Mouse (Mus musculus) MEL-GATA-1-ER (cell line): ENCODE data around the gene Eefsec.

Experiments used
- DNase-seq: peaks from one replicate; pipeline ENCODE4 v3.0.0-alpha.2; 2012; ENCODE audit warnings: low read depth; ENCODE audit errors: extremely low read depth

Eefsec gene

GRCm38 (mm10) chr6:88343485-88344450 is 102.6 kb downstream of the Eefsec start:
- no peak for DNase-seq

- DNase-seq, result no peak
These were observed 103.4 kb downstream of the Eefsec start for GRCm38 (mm10) chr6:88342965-88343364.

GRCm38 (mm10) chr6:88341182-88341581 is 105.2 kb downstream of the Eefsec start:
- DNase-seq, result no peak

- DNase-seq, result no peak
These were observed 105.6 kb downstream of the Eefsec start for GRCm38 (mm10) chr6:88340761-88341160.

- no peak for DNase-seq
These were observed 117.0 kb downstream of the Eefsec start for GRCm38 (mm10) chr6:88329336-88329735.

GRCm38 (mm10) chr6:88321879-88322278 is 124.5 kb downstream of the Eefsec start:
- DNase-seq, result no peak

- no peak for DNase-seq
These were observed 125.1 kb downstream of the Eefsec start for GRCm38 (mm10) chr6:88321253-88321652.

GRCm38 (mm10) chr6:88319735-88320134 is 126.6 kb downstream of the Eefsec start:
- DNase-seq, result no peak

- no peak for DNase-seq
These were observed 131.0 kb downstream of the Eefsec start for GRCm38 (mm10) chr6:88315295-88315694.

GRCm38 (mm10) chr6:88313937-88314336 is 132.4 kb downstream of the Eefsec start:
- no peak for DNase-seq

GRCm38 (mm10) chr6:88311593-88311992 is 134.7 kb downstream of the Eefsec start:
- DNase-seq, result no peak

- DNase-seq, result no peak
These were observed 140.1 kb downstream of the Eefsec start for GRCm38 (mm10) chr6:88306100-88306746.

- DNase-seq, result no peak
These were observed 145.1 kb downstream of the Eefsec start for GRCm38 (mm10) chr6:88301234-88301633.

GRCm38 (mm10) chr6:88299491-88299890 is 146.8 kb downstream of the Eefsec start:
- DNase-seq, result no peak

GRCm38 (mm10) chr6:88292274-88292909 is 153.9 kb downstream of the Eefsec start:
- DNase-seq, result no peak

GRCm38 (mm10) chr6:88290129-88290766 is 156.1 kb downstream of the Eefsec start:
- DNase-seq, result no peak

- DNase-seq, result no peak
These were observed 168.2 kb downstream of the Eefsec start for GRCm38 (mm10) chr6:88278141-88278540.

- DNase-seq, result no peak
These were observed 169.1 kb downstream of the Eefsec start for GRCm38 (mm10) chr6:88277242-88277641.

GRCm38 (mm10) chr6:88276221-88276620 is 170.1 kb downstream of the Eefsec start:
- DNase-seq, result no peak

- DNase-seq, result no peak
These were observed 171.7 kb downstream of the Eefsec start for GRCm38 (mm10) chr6:88274623-88275022.

GRCm38 (mm10) chr6:88267970-88268369 is 178.4 kb downstream of the Eefsec start:
- DNase-seq, result no peak
